Mouse (Mus musculus) megakaryocyte, embryonic 14.5 days (primary cell): ENCODE results near the gene Tnpo2. TPM values are rescaled to one million over a fixed set of nuclear protein-coding genes. Genes with fewer than 3 reads are reported as not detected.

ENCODE experiments used
- H3K27me3 ChIP-seq: replicated peaks from 2 replicates; pipeline ENCODE3; 2012; ENCODE audit warnings: inconsistent platforms
- H3K36me3 ChIP-seq: replicated peaks from 2 replicates; pipeline ENCODE3; 2012; ENCODE audit warnings: low read length, inconsistent platforms, mixed read lengths
- H3K4me1 ChIP-seq: 2 replicates; pipeline ENCODE4 v1.6.1; 2012; ENCODE audit warnings: inconsistent platforms
- H3K4me3 ChIP-seq: replicated peaks from 2 replicates; pipeline ENCODE3; 2012; ENCODE audit warnings: moderate library complexity, mild to moderate bottlenecking, inconsistent platforms
- H3K9me3 ChIP-seq: 2 replicates; pipeline ENCODE4 v1.6.1; 2012; ENCODE audit warnings: inconsistent platforms
- FLI1 ChIP-seq: IDR thresholded peaks from 2 replicates; pipeline ENCODE4 v1.6.1; 2012; ENCODE audit warnings: low read length, inconsistent platforms, mixed read lengths
- GATA1 ChIP-seq: IDR thresholded peaks from 3 replicates; pipeline ENCODE4 v1.6.1; 2012; ENCODE audit warnings: mixed read lengths, low read length, inconsistent platforms, borderline replicate concordance
- polyA plus RNA-seq: library from polyadenylated mRNA; stranded (reverse); fragments of >175 nt; gene quantifications from 2 replicates; pipeline ENCODE4 v1.2.3, GENCODE M21; 2012; ENCODE audit warnings: low replicate concordance; ENCODE audit not compliant: insufficient read depth

Gene Tnpo2
- polyA plus RNA-seq, 1 experiment: 5.1 TPM

GRCm38 (mm10) chr8:85007686-85008085 is 29.0 kb upstream of the Tnpo2 start:
- H3K4me3 ChIP-seq: no peak overlapping the region
- H3K36me3 ChIP-seq: peaks cover 3% of the 10 kb centered on the region
- TF ChIP-seq GATA1 (no peak), FLI1 (no peak)
- peaks cover 6% of the 10 kb centered on the region; the same call in 1 of the 2 replicates for H3K9me3 ChIP-seq
- H3K4me1 ChIP-seq: peaks cover 22% of the 10 kb centered on the region
- H3K27me3 ChIP-seq: peaks cover 47% of the 10 kb centered on the region

GRCm38 (mm10) chr8:85011242-85011641 is 25.5 kb upstream of the Tnpo2 start:
- no peak for TF ChIP-seq FLI1
- TF ChIP-seq GATA1: no peak
- Histone ChIP-seq H3K27me3 (peaks cover 72% of the 10 kb centered on the region), H3K36me3 (no peaks in the 10 kb centered on the region), H3K4me1 (peaks cover 34% of the 10 kb centered on the region), H3K9me3 (peaks cover 6% of the 10 kb centered on the region; the same call in 1 of the 2 replicates), H3K4me3 (peak overlapping the region; percentile 78)

- Histone ChIP-seq H3K27me3 (peaks cover 57% of the 10 kb centered on the region), H3K36me3 (peaks cover 17% of the 10 kb centered on the region), H3K9me3 (peaks cover 3% of the 10 kb centered on the region; the same call in 1 of the 2 replicates), H3K4me1 (peaks cover 29% of the 10 kb centered on the region), H3K4me3 (peak overlapping the region; percentile 90)
- TF ChIP-seq FLI1 (no peak), GATA1 (no peak)
Observed at GRCm38 (mm10) chr8:85013230-85013840, 23.4 kb upstream of the Tnpo2 start.

GRCm38 (mm10) chr8:85014431-85014830 is 22.3 kb upstream of the Tnpo2 start, which contains the start of gene Best2:
Gene Best2, minus strand, starts transcription at chr8:85014531.
- Histone ChIP-seq H3K27me3 (peaks cover 47% of the 10 kb centered on the region), H3K9me3 (no peaks in the 10 kb centered on the region), H3K36me3 (peaks cover 28% of the 10 kb centered on the region), H3K4me1 (peaks cover 26% of the 10 kb centered on the region), H3K4me3 (peak within 1 kb of the TSS; percentile 90)
- TF ChIP-seq GATA1 (no peak), FLI1 (no peak)

GRCm38 (mm10) chr8:85016724-85017123 is 20.0 kb upstream of the Tnpo2 start:
- peaks cover 15% of the 10 kb centered on the region for H3K4me1 ChIP-seq
- peaks cover 51% of the 10 kb centered on the region for H3K36me3 ChIP-seq
- H3K27me3 ChIP-seq: peaks cover 31% of the 10 kb centered on the region
- no peak overlapping the region for H3K4me3 ChIP-seq
- no peaks in the 10 kb centered on the region for H3K9me3 ChIP-seq
- TF ChIP-seq FLI1 (no peak), GATA1 (no peak)

GRCm38 (mm10) chr8:85017209-85017608 is 19.5 kb upstream of the Tnpo2 start:
- Histone ChIP-seq H3K4me1 (peaks cover 15% of the 10 kb centered on the region), H3K4me3 (no peak overlapping the region), H3K27me3 (peaks cover 30% of the 10 kb centered on the region), H3K36me3 (peaks cover 56% of the 10 kb centered on the region), H3K9me3 (no peaks in the 10 kb centered on the region)
- TF ChIP-seq GATA1: no peak
- TF ChIP-seq FLI1: no peak

GRCm38 (mm10) chr8:85021514-85022055 is 15.1 kb upstream of the Tnpo2 start:
- no peak for TF ChIP-seq GATA1
- TF ChIP-seq FLI1: no peak
- peaks cover 21% of the 10 kb centered on the region for H3K4me1 ChIP-seq
- no peak overlapping the region for H3K4me3 ChIP-seq
- H3K36me3 ChIP-seq: peaks cover 74% of the 10 kb centered on the region
- H3K9me3 ChIP-seq: no peaks in the 10 kb centered on the region
- H3K27me3 ChIP-seq: no peaks in the 10 kb centered on the region

GRCm38 (mm10) chr8:85023846-85024245 is 12.9 kb upstream of the Tnpo2 start:
- TF ChIP-seq FLI1 (no peak), GATA1 (no peak)
- H3K4me3 ChIP-seq: peak overlapping the region; percentile 97
- H3K27me3 ChIP-seq: no peaks in the 10 kb centered on the region
- peaks cover 56% of the 10 kb centered on the region for H3K36me3 ChIP-seq
- H3K4me1 ChIP-seq: peaks cover 31% of the 10 kb centered on the region
- no peaks in the 10 kb centered on the region for H3K9me3 ChIP-seq

GRCm38 (mm10) chr8:85025098-85025932 is 11.4 kb upstream of the Tnpo2 start, which contains the start of gene Asna1:
Gene Asna1, minus strand, starts transcription at chr8:85025281.
- no peaks in the 10 kb centered on the region for H3K9me3 ChIP-seq
- peaks cover 56% of the 10 kb centered on the region for H3K36me3 ChIP-seq
- H3K4me1 ChIP-seq: peaks cover 46% of the 10 kb centered on the region
- no peaks in the 10 kb centered on the region for H3K27me3 ChIP-seq
- peak within 1 kb of the TSS; percentile 97 for H3K4me3 ChIP-seq
- TF ChIP-seq FLI1 (no peak), GATA1 (no peak)
